Mouse (Mus musculus) frontal cortex, postnatal 25 days (tissue): ENCODE data around the gene Iqcj.
"Not testable (repeated sequence)": the region's sequence is repeated elsewhere in the genome, so short reads cannot be mapped to it uniquely, and the experiment has no call there.

Experiments used
- DNase-seq, 2 experiments: peaks; one replicate each; pipeline ENCODE4 v3.0.0; 2022; ENCODE audit warnings: low spot score in 2 of 2

Iqcj gene

DNA sequence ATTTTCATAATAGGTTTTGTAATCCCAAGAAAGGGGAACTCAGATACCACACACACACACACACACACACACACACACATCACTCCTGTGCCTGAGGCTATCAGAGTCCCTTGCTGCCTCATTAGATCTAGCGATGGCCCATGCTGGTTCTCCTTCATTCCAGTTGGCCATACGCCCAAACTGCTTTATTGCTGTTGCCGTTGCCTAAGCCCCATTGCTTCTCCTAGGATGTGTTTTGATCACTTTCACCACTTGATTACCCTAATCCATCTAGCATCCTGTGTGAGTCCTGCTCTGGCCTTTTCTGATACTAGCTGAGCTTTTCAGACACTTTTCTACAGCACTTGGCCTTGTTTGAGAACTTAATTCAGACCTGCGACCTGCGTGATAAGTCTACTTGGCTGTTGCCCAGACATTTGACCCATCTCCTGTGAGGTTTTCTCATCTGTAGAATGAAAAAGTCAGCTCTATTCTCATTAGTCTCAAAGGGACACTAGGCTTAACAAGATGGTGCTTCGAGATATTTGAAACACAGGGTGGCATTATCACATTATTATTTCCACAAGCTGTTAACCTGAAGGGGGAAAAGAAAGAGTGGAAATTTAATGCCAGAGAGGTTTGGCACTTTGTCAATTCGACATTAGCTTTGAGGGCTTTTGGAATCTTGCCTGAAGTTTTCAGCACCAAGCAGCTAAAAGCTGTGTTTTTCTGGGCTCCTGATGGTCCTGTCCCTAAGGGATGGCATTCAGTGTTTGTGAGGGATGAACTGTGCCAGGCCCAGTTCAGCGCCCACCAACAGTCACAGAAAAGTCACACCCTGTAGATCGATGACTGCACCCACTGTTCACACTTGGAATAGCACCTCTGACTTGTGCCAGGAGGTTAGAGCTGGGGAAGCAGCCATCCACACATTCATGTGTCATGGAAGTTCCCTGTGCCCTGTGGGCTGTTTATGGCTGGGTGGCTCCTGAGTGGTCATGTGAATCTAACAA is 179.7 kb downstream of the Iqcj start:
- DNase-seq = no peak

DNA sequence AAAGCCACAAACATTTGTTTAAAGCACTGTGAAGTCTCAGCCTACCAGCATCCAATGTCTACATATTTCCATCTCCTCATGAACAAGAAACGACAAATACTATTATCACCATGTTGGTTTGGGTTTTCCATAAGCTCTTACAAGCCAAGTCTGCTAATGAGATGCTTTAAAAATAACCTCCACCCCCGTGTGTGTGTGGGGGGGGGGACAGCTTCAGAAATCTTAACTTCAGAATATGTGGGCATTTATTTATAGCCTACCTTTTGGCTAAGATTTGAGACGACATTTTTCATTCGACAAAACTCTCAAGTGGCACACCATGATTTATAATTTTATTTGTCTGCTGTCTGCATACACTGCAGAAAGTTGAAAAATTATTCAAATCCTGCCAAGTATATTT is 185.4 kb downstream of the Iqcj start:
- no peak for DNase-seq

DNA sequence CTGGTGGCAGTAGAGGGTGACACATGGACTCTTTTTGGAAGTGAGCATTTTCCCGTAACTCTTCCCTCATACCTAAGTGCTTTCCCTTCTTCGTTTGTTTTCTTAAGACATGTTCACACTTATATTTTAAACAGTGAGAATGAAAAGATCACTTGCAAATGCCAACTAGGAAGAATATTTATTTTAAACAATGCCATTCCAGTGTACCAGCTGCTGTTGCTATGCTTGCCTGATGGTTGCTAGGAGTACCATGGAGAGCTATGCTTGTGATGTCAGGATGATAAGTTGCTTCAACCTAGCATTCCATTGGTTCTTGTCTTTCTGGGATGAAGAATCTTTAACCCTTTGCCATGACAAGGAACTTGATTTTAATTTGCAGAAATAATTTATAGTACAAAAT is 193.0 kb downstream of the Iqcj start:
- no peak for DNase-seq

DNA sequence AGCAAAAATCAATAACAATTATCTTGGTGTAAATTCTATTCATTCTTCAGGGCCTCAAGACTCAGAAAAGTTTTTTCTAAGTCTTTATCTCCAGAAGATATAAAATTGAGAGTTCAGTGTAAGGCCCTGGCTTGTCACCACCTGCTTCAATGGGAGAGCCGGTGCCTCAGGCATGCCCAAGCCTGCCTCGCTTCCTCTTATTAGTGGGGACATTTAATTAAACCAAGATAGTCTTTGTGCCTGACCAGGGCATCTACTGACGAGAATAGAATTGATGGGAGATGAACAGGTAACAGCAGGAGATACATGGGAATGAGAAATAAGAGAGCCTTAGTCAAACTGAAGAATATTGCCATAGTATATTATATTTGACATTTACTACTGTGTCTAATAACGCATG is 200.1 kb downstream of the Iqcj start:
- DNase-seq = no peak

DNA sequence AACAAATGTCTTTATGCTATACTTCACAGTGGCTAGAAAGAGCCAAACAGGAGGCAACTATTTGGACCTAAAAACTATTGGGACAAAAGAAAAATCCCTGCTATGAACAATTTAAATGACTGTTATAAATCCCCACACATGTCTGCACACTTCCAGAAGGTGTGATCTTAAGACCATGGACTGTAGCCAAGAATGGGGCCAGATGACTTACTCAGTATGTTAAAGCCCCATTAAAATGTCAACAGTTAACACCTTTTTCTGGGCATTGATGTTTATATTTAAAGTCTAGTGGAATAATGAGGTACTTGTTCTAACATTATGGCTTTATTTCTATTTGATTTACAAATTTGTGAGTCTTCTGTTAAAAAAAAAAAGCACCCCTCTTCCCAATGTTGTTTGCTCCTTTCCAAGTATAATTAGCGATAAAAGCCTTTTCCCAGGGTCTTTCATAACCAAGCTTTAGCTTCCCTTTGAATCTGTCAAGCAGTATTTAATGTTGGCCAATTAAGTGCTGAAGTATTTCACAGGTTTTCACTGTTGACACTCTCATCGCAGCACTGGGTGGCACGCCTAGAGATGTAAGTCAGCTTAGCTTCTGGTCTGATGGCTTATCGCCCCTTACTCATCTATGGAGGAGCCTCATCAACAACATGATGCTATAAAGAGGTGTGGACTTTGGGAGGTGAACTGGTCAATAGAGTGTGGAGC is 204.9 kb downstream of the Iqcj start:
- no peak for DNase-seq

DNA sequence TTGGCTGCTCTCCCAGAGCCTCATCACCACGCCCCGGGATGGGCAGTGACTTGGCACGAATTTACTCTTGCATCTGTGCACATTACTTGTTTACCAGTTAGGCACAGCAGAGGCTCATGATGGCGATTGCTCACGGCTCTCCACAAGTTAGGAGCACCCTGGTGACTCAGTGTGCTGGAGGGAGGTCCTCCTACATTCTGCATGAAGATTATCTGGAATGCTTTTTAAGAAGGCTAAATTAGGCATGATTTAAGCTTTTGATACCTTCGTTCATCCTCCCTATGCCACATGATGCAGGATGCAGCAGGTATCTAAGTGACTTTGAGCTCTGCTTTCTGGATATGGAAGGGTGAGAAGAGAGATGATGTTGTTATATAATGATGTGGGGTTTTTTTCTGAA is 207.5 kb downstream of the Iqcj start:
- DNase-seq = not testable (repeated sequence)

DNA sequence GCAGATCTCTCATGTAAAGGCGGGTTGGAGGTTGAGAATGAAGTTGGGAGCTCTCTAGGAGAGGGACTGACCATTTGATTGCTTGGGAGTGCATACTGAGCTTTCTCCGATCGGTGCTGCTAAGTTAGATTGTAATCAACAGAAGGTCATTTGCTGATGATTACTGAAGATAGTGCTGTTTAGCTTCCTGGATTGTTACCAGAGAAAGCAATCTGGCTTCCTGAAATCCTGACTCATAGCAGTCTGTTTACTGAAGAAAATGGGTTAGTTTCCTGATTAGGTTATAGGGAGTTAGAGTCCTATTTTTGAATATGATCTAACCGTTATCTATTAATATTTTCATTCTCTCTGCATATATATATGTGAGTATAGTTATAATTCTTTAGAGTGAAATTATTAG is 209.3 kb downstream of the Iqcj start:
- no peak for DNase-seq

DNA sequence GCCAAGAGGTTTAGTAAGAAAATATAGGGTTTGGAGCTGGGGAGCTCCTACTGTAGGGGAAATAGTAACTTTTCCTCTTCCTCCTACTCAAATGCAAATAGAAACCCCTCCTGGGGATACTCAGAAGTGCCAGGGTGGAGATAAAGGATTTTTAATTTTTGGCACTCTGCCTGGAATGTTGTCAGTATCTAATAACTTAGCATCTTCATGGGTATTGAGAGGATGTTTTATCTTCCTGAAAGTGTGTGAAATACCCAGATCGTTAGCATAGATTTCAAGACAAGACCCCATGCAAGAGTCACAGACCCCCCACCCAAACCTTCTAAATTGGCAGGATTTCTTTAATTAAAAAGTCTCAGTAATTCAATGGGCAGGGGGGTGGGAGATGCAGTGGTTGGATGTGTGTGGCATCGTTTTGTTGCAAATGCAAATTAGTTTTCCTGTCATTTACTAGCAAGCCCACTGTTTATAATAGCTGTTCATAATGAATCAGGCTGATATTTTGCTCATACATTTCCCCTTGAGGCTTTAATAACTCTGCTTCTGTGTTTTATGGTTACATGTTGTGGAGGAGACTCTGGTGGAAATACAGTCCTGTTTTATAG is 213.2 kb downstream of the Iqcj start:
- DNase-seq = no peak
